Mouse (Mus musculus) megakaryocyte, embryonic 14.5 days (primary cell): ENCODE data around the gene Cdkn1c.

Experiments
- FLI1 ChIP-seq: IDR thresholded peaks from 2 replicates; pipeline ENCODE4 v1.6.1; 2012; ENCODE audit warnings: low read length, inconsistent platforms, mixed read lengths
- GATA1 ChIP-seq: IDR thresholded peaks from 3 replicates; pipeline ENCODE4 v1.6.1; 2012; ENCODE audit warnings: mixed read lengths, low read length, inconsistent platforms, borderline replicate concordance

DNA sequence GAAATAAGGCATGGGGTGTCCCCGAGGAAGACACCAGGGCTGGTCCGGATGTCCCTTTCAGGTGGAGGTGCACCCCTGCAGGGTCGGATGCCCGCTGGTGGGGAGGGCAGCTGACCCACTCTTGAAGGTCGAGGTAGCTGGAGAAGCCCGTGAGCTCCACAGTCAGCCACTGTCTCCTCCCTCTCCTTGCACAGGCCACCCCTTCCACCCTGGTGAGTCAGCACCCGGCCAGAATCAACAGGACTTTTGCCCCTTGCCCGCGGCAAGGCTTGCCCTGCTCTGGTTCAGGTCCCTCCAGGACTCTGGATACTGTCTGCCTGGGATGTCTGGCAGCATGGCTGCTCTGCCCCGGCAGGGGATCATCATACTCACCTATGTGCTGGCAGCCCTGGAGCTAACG is 15.0 kb upstream of the Cdkn1c start:
- TF ChIP-seq GATA1 (no peak), FLI1 (no peak)
